Mouse (Mus musculus) left cerebral cortex, adult 11 months (tissue): ENCODE results near the gene Sept1.
"Not testable (repeated sequence)": the region's sequence is repeated elsewhere in the genome, so short reads cannot be mapped to it uniquely, and the experiment has no call there.

Experiments
- DNase-seq: peaks from one replicate; pipeline ENCODE4 v3.0.0; 2022; ENCODE audit warnings: low spot score

The Sept1 gene

GRCm38 (mm10) chr7:127194011-127194632 is 38.8 kb downstream of the Sept1 start:
- no peak for DNase-seq

GRCm38 (mm10) chr7:127192989-127193388 is 39.9 kb downstream of the Sept1 start:
- DNase-seq, result no peak

DNA sequence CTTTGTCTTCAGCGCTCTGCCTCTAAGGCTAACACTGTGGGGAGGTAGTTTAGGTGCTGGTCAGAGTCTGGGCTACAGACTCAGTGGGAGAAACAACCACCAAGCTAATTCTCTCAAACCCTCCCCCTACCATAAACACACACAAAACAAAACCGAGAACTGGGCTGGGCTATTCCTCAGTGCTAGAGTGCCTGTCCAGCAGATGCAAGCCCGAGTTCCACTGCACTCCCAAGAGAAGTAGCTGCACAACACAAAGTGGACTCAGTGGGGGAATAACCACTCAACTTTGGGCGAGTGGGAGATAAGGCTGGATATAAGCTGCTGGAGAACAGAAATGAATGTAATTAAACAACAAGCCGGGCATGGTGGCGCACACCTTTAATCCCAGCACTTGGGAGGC is 42.3 kb downstream of the Sept1 start:
- DNase-seq, result no peak

- DNase-seq, result no peak
Observed at GRCm38 (mm10) chr7:127188305-127189276, 44.3 kb downstream of the Sept1 start.

DNA sequence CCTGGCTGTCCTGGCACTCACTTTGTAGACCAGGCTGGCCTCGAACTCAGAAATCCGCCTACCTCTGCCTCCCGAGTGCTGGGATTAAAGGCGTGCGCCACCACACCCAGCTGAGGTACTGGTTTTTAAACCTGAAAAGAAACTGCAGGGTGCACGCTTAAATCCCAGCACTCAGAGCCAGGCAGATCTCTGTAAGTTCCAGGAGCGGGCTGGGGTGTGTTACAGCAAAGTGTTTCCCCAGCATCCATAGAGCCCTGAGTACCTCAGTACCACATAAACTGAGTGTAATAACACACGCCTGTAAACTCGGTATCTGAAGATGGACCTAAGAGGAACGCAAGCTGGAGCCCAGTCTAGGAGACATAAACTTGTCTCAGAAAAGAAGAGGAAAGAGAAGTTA is 45.6 kb downstream of the Sept1 start:
- DNase-seq, result no peak

- DNase-seq, result no peak
Observed at GRCm38 (mm10) chr7:127185601-127186000, 47.3 kb downstream of the Sept1 start.

DNA sequence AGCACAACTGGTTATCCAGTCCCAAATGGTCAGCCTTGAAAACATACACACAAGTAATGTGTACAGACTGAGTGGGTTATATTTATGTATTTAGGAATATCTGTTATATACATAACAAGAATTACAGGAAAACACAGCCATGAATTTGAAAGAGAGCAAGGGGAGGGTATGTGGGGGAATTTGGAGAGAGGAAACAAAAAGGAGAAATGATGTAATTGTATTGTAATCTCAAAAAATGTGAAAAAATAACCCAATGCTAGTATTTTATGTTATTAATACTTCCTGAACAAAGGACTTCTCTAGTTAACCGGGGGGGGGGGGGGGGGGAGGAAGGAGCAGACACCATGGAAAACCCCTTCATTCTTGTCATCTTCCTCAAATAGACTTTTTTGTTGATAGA is 48.2 kb downstream of the Sept1 start:
- no peak for DNase-seq

- DNase-seq, result no peak
Observed at GRCm38 (mm10) chr7:127183828-127184227, 49.1 kb downstream of the Sept1 start.

GRCm38 (mm10) chr7:127183345-127183744 is 49.6 kb downstream of the Sept1 start:
- no peak for DNase-seq

DNA sequence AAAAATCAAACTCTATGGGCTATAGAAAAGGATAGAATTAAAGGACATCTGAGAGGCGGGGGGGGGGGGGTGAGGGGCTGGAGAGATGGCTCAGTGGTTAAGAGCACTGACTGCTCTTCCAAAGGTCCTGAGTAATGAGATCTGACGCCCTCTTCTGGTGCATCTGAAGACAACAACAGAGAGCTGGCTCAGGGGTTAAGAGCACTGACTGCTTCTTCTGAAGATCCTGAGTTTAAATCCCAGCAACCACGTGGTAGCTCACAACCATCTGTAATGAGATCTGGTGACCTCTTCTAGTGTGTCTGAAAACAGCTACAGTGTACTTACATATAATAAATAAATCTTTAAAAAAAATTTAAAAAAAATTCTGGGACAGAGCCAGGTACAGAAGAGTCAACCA is 51.2 kb downstream of the Sept1 start:
- DNase-seq, result not testable (repeated sequence)

DNA sequence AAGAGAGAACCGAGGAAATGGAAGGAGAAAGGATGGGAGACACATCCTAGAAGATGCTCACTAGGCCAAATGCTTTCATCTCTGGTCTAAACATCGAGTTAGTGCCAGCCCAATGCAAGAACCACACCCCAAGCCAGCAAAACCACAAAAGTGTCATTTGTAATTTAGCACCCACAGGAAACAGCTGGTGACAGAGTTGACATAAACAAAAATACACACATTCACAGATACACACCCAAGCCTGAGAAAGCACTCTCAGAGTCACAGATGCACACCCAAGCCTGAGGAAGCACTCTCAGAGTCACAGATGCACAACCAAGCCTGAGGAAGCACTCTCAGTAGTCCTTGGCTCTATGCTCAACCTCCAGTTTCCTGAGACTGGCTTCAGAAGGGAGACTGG is 52.1 kb downstream of the Sept1 start:
- DNase-seq, result no peak

DNA sequence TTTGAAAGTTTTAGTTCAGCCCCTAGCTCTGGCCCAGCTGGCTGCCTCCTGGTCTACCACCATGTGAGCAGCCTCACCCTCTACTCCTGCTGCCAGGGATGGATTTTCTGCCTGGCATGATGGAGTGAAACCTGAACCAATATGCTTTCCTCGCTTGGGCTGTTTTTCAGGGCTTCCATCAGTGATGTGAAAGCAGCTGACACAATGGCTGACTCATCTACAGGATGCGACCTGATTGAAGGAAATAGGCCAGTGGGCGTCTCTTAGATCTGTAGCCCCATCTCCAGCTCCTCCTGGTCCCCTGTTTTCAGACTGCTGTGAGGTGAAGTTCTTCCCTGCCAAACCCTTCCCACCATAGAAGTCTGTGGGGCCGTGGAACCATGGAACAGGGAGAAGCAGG is 56.0 kb downstream of the Sept1 start:
- DNase-seq, result no peak

DNA sequence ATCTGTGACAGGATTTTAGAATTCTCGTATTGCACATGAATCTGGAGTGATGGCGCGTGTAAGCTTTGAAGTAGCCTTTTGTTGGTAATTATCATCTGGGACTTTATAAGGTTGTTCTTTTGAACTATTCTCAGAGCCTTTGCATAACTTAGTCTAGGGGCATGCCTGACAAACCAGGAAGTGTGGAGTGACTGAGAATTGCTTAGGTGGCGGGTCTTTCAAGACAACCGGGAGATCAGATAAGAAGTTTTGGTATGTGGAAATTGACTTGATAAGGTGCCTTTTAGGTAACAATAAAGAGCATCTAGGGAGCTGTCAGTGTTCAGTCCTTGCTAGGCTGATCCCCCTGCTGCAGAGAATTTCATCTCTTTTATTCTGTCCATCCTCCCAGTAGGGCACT is 66.4 kb downstream of the Sept1 start:
- DNase-seq, result no peak

DNA sequence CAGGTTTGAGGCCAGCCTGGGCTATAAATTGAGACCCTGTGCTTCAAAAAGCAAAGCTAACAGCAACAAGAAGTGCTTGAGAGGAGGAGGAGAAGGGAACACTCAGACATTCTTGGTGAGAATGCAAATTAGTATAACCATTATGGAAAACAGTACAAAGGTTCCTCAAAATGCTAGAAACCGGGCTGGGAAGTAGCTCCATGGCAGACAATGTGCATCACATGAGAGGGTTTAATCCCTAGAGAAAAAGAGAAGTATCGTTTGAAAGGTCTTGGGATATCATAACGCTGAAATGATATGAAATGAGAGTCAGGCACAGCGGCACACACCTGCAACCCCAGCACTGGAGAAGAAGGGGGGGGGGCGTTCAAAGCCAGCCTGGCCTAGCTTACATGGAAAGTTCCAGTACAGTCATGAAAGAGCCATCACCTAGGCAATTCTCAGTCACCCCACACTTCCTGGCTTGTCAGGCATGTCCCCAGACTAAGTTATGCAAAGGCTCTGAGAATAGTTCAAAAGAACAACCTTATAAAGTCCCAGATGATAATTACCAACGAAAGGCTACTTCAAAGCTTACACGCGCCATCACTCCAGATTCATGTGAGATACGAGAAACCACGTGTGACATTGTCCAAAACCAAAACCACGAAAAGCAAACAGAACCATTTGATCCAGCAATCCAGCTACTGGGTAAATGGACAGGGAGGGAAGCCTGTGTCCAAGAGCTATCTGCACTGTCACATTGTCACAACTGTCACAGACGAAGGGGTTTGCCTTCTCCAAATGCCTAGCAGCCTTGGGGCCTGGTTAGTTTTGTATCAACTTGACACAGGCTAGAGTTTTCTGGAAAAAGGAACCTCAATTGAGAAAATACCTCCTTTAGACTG is 67.1 kb downstream of the Sept1 start:
- no peak for DNase-seq
